Mouse (Mus musculus) MEL (cell line): ENCODE data around the gene Xndc1.

ENCODE experiments used
- CTCF ChIP-seq, 3 experiments: IDR thresholded peaks in 2 of 3; conservative IDR thresholded peaks in 1 of 3; 2 replicates each; pipeline ENCODE4 v1.5.1; 2011 to 2012; ENCODE audit warnings: low read length in 3 of 3, low read depth in 2 of 3, mild to moderate bottlenecking in 2 of 3, improper control_type of control experiment in 1 of 3, inconsistent platforms in 1 of 3, mixed read lengths in 1 of 3, moderate library complexity in 1 of 3; ENCODE audit not compliant: control insufficient read depth in 1 of 3, insufficient read depth in 1 of 3, poor library complexity in 1 of 3, severe bottlenecking in 1 of 3
- E2F4 ChIP-seq: IDR thresholded peaks from 2 replicates; pipeline ENCODE4 v1.6.1; 2011; ENCODE audit warnings: low read depth, low read length, improper control_type of control experiment, borderline replicate concordance
- EP300 ChIP-seq, 2 experiments: IDR thresholded peaks; 2 replicates each; pipeline ENCODE4 v1.6.1; 2011; ENCODE audit warnings: improper control_type of control experiment in 2 of 2, low read length in 2 of 2, low read depth in 1 of 2, mild to moderate bottlenecking in 1 of 2
- ETS1 ChIP-seq: IDR thresholded peaks from 2 replicates; pipeline ENCODE4 v1.6.1; 2012; ENCODE audit warnings: low read depth, mild to moderate bottlenecking, inconsistent platforms, low read length, improper control_type of control experiment, moderate library complexity
- HCFC1 ChIP-seq: IDR thresholded peaks from 2 replicates; pipeline ENCODE4 v1.6.1; 2012; ENCODE audit warnings: low read depth, mild to moderate bottlenecking, inconsistent platforms, low read length, improper control_type of control experiment, moderate library complexity
- KAT2A ChIP-seq: conservative IDR thresholded peaks from 2 replicates; pipeline ENCODE4 v1.6.1; 2012; ENCODE audit warnings: low read depth, low read length, improper control_type of control experiment, inconsistent platforms
- MAFK ChIP-seq: IDR thresholded peaks from 2 replicates; pipeline ENCODE4 v1.6.1; 2011; ENCODE audit warnings: low read depth, mild to moderate bottlenecking, low read length, improper control_type of control experiment, borderline replicate concordance
- POLR2A ChIP-seq, 2 experiments: IDR thresholded peaks; 2 replicates each; pipeline ENCODE4 v1.6.1; 2011 to 2012; ENCODE audit warnings: low read length in 2 of 2, mild to moderate bottlenecking in 2 of 2, control low read depth in 1 of 2, improper control_type of control experiment in 1 of 2, low read depth in 1 of 2, moderate library complexity in 1 of 2; ENCODE audit not compliant: control insufficient read depth in 1 of 2, insufficient read depth in 1 of 2, poor library complexity in 1 of 2
- POLR2AphosphoS2 ChIP-seq: IDR thresholded peaks from 2 replicates; pipeline ENCODE4 v1.6.1; 2011; ENCODE audit warnings: low read length, improper control_type of control experiment
- POLR2AphosphoS5 ChIP-seq: IDR thresholded peaks from 2 replicates; pipeline ENCODE4 v1.6.1; 2012; ENCODE audit warnings: low read depth, borderline replicate concordance, mild to moderate bottlenecking, inconsistent platforms, low read length, moderate library complexity, mixed read lengths
- SIN3A ChIP-seq: IDR thresholded peaks from 2 replicates; pipeline ENCODE4 v1.6.1; 2012; ENCODE audit warnings: low read length, improper control_type of control experiment, inconsistent platforms
- TCF12 ChIP-seq: IDR thresholded peaks from 2 replicates; pipeline ENCODE4 v1.6.1; 2014; ENCODE audit warnings: low read depth, mild to moderate bottlenecking, inconsistent platforms, low read length, improper control_type of control experiment, moderate library complexity
- ZNF384 ChIP-seq: IDR thresholded peaks from 2 replicates; pipeline ENCODE4 v1.6.1; 2012; ENCODE audit warnings: low read depth, mild to moderate bottlenecking, inconsistent platforms, low read length, improper control_type of control experiment

DNA sequence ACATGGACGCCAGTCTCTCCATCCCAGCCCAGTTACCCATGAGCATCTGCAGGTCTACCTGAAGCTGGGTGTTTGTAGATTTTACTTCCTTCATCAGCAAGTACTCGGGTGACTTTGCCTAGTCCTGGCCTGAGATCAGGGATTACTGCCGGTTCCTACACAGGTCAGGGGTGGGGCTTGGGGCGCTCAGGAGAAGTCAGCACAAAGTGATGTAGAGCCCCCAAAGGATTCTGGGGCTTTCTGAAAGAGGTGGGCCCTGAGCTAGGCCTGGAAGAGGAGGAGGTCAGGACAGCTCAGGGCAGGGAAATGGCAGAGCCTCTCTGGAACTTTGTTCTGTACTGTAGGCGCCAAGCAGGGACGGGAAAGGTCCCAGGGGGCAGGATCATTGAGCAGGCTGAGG lies 37.4 kb downstream of the Xndc1 start:
- TF ChIP-seq E2F4 (no peak), KAT2A (no peak), CTCF (IDR thresholded peaks at IDR 0.05 in 2 of 3, conservative IDR thresholded peaks at IDR 0.05 in 1 of 3; ENCODE audit: control insufficient read depth in 1 of 3, insufficient read depth in 1 of 3, low read depth in 2 of 3, low read length in 3 of 3, poor library complexity in 1 of 3, severe bottlenecking in 1 of 3) (no peak), EP300 (IDR thresholded peaks at IDR 0.05; ENCODE audit: low read depth in 1 of 2, low read length in 2 of 2) (no peak), POLR2AphosphoS2 (no peak), SIN3A (no peak), POLR2AphosphoS5 (no peak), ETS1 (no peak), HCFC1 (no peak), POLR2A (IDR thresholded peaks at IDR 0.05; ENCODE audit: control insufficient read depth in 1 of 2, insufficient read depth in 1 of 2, low read depth in 1 of 2, low read length in 2 of 2, poor library complexity in 1 of 2) (no peak), MAFK (no peak), ZNF384 (no peak), TCF12 (no peak)
